Mouse (Mus musculus) megakaryocyte, embryonic 14.5 days (primary cell): ENCODE data around the gene H2al1h.

Experiments used
- FLI1 ChIP-seq: IDR thresholded peaks from 2 replicates; pipeline ENCODE4 v1.6.1; 2012; ENCODE audit warnings: low read length, inconsistent platforms, mixed read lengths
- GATA1 ChIP-seq: IDR thresholded peaks from 3 replicates; pipeline ENCODE4 v1.6.1; 2012; ENCODE audit warnings: mixed read lengths, low read length, inconsistent platforms, borderline replicate concordance

DNA sequence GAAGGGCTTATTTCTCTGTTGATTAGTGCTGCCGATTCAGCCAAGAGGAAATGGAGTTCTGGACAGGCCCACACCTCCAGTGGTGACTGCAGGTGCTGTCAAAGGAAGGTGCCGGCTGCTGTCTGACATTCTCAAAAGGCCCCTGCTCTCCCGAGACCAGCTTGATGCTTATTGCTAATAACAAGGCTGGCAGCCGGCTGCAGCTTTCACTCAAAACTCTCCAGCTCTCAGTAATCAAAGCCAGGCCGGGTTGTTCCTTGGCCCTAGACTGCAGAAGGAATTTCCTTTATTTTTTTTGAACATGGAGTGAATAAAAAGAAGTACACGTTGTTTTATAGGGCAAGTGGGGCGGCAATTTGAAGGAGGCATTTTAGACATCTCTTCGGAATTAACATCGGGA lies 24.5 kb downstream of the H2al1h start:
- TF ChIP-seq GATA1 = no peak
- no peak for TF ChIP-seq FLI1
